Mouse (Mus musculus) heart, postnatal 0 days (tissue): ENCODE data around the gene Fgf3. TPM values are rescaled to one million over a fixed set of nuclear protein-coding genes. Genes with fewer than 3 reads are reported as not detected.

Experiments
- ATAC-seq: fragments of 200-750 bp; cut with Nextera tagmentation; 2 replicates; pipeline ENCODE4 v1.8.0; 2017; ENCODE audit warnings: low read depth, moderate number of reproducible peaks, moderate library complexity; ENCODE audit not compliant: insufficient read depth
- DNase-seq: peaks from one replicate; pipeline ENCODE4 v3.0.0-alpha.2; 2016; ENCODE audit warnings: low spot score
- H3K27ac ChIP-seq: fragments of 300-500 bp; sonication (generic); 2 replicates; pipeline ENCODE4 v1.5.1; 2014; ENCODE audit warnings: low read depth, mild to moderate bottlenecking
- H3K27me3 ChIP-seq: fragments of 300-500 bp; sonication (generic); 2 replicates; pipeline ENCODE4 v1.6.1; 2014; ENCODE audit warnings: low read length, mixed read lengths; ENCODE audit not compliant: control insufficient read depth, insufficient read depth
- H3K36me3 ChIP-seq: fragments of 300-500 bp; sonication (generic); replicated peaks from 2 replicates; pipeline ENCODE4 v1.6.1; 2014; ENCODE audit warnings: low read length, mixed read lengths; ENCODE audit not compliant: control insufficient read depth, insufficient read depth
- H3K4me1 ChIP-seq: fragments of 300-500 bp; sonication (generic); 2 replicates; pipeline ENCODE4 v1.6.1; 2014; ENCODE audit warnings: antibody characterized with exemption; ENCODE audit not compliant: control insufficient read depth, insufficient read depth
- H3K4me2 ChIP-seq: fragments of 300-500 bp; sonication (generic); 2 replicates; pipeline ENCODE4 v1.6.1; 2014; ENCODE audit warnings: low read depth, mild to moderate bottlenecking, low read length, moderate library complexity
- H3K4me3 ChIP-seq: fragments of 300-500 bp; sonication (generic); 2 replicates; pipeline ENCODE4 v1.5.1; 2014; ENCODE audit warnings: low read depth, low read length
- H3K9ac ChIP-seq: fragments of 300-500 bp; sonication (generic); replicated peaks from 2 replicates; pipeline ENCODE4 v1.6.1; 2014; ENCODE audit warnings: low read depth, low read length, mixed read lengths
- H3K9me3 ChIP-seq: fragments of 300-500 bp; sonication (generic); replicated peaks from 2 replicates; pipeline ENCODE4 v1.6.1; 2016; ENCODE audit warnings: low read length; ENCODE audit not compliant: control insufficient read depth
- CTCF ChIP-seq: IDR thresholded peaks from 2 replicates; pipeline ENCODE4 v1.5.1; 2016; ENCODE audit warnings: antibody characterized with exemption, control low read depth, low read depth
- EP300 ChIP-seq: IDR thresholded peaks from 2 replicates; pipeline ENCODE4 v1.6.1; 2016; ENCODE audit warnings: antibody characterized with exemption, low read depth
- WGBS: fragments of 180-500 bp; shearing (Covaris S2); extraction: QIAGEN DNeasy Blood & Tissue Kit; methylation state at CpG from one replicate; pipeline ENCODE4 v1.1.7; 2014; 5-methylcytosine and 5-hydroxymethylcytosine counted together
- polyA plus RNA-seq: library from polyadenylated mRNA; unstranded; fragments of >200 nt; fragmentation: Nextera tagmentation; extraction: Ambion mirVana; gene quantifications from 2 replicates; pipeline ENCODE4 v1.2.1, GENCODE M21; 2015
- total RNA-seq: library from RNA; depleted of rRNA; stranded (reverse); fragments of >200 nt; gene quantifications from 2 replicates; pipeline ENCODE4 v1.2.3, GENCODE M21; 2014; ENCODE audit warnings: low replicate concordance

The Fgf3 gene
- total and polyA plus RNA-seq, 2 experiments from 2014 or later: not detected

DNA sequence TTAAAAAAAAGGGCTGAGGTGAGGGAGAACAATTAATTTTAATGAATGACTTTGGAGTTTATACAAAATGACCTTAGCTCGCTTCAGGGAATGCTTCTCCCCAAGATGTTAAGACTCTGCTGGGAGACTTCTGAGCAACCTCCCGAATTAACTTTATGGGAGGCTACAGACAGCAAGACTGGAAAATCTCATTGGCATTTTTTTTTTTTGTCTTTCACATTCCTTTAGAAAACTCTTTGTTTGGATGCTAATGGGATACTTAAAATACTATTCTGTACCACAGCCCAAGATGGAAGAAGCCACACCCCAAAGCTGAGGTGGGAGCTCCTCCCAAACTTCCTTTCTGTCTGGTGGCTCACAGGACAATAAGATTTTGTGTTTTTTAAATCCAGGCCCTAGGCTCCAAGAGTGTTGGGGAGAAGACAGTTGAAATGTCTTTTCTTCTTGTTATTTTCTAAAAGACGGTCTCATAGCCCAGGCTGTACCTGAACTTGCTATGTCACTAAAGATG lies 26.3 kb downstream of the Fgf3 start:
- DNase-seq: no peak
- no peak for ATAC-seq
- Histone ChIP-seq H3K27me3 (peaks cover 79% of the 10 kb centered on the region), H3K4me3 (no peak overlapping the region), H3K9ac (no peak overlapping the region), H3K4me2 (no peak overlapping the region), H3K9me3 (no peaks in the 10 kb centered on the region), H3K27ac (no peak overlapping the region), H3K36me3 (no peaks in the 10 kb centered on the region), H3K4me1 (no peaks in the 10 kb centered on the region)
- TF ChIP-seq EP300: no peak
- no peak for TF ChIP-seq CTCF
- 63% methylated on average over 3 of the region's 3 CpGs for WGBS

DNA sequence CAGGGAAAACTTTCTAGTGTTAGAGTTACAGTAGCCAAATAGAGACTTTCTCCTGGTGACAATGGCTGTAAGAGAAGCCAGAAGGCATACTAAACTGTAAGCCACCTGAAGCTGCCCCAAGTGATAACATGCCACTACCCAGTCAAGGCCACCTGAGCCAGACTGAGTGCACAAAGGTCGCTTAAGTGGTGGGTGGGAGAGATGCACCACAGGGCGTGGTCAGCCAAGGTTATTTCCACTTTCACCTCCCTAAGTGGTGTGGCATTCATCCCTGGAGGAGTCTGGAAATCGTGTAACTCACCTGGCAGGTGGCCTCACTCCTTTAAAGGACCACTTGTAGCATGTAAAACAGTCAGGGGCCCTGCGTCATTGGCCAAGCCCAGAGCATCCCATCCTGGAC lies 29.3 kb downstream of the Fgf3 start:
- WGBS: 50% methylated on average over 4 of the region's 4 CpGs
- Histone ChIP-seq H3K27me3 (peaks cover 50% of the 10 kb centered on the region), H3K4me3 (no peak overlapping the region), H3K4me1 (no peaks in the 10 kb centered on the region), H3K9ac (no peak overlapping the region), H3K36me3 (no peaks in the 10 kb centered on the region), H3K9me3 (no peaks in the 10 kb centered on the region), H3K4me2 (no peak overlapping the region), H3K27ac (no peak overlapping the region)
- no peak for DNase-seq
- TF ChIP-seq CTCF: no peak
- TF ChIP-seq EP300: no peak
- no peak for ATAC-seq

DNA sequence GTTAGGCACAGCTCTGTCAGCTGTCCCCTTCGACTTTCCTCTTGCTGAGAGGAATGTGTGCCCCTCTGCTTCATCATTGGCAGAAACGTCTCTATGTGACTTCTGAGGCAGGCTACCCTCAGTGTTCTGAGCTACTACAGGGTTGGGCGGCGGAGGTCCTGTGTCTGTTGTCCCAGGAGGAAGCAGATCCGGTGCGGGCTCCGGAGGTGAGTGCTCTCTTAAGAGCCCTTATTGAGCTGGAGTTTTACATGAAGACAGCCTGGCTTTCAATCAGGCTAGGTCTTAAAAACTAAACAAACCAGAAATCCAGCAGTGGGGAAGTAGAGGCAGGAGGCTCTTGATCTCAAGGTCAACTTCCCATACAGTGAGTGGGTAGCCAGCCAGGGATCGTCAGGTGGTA lies 29.7 kb downstream of the Fgf3 start:
- peaks cover under 1% of the 10 kb centered on the region; the same call in 1 of the 2 replicates for H3K4me1 ChIP-seq
- WGBS: 68% methylated on average over 8 of the region's 8 CpGs
- no peak overlapping the region for H3K27ac ChIP-seq
- no peaks in the 10 kb centered on the region for H3K9me3 ChIP-seq
- TF ChIP-seq CTCF (no peak), EP300 (no peak)
- ATAC-seq (no peak), DNase-seq (no peak)
- H3K4me2 ChIP-seq: no peak overlapping the region
- no peaks in the 10 kb centered on the region for H3K36me3 ChIP-seq
- H3K9ac ChIP-seq: no peak overlapping the region
- H3K4me3 ChIP-seq: no peak overlapping the region
- H3K27me3 ChIP-seq: peaks cover 47% of the 10 kb centered on the region

DNA sequence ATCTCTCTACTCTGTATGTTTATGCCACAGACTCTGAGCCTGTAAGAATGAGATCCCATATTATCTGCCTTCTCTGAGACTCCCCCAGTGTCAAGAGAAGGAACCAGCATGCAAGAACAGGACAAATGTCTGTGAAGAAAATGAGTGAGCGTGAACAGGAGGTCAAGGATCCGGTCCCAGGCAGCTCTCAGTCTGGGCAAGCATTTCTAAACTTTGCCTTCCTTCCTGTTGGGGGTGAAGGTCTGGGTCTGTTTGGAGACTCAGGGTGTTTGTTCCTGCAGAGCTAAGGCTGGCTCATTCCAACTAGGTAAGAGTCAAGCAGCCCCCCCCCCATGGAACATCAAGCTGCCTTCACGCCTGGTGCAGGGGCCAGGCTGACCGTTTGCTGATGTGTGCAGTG lies 34.5 kb downstream of the Fgf3 start:
- TF ChIP-seq EP300 (no peak), CTCF (no peak)
- 64% methylated on average over 4 of the region's 4 CpGs for WGBS
- ATAC-seq: no peak

DNA sequence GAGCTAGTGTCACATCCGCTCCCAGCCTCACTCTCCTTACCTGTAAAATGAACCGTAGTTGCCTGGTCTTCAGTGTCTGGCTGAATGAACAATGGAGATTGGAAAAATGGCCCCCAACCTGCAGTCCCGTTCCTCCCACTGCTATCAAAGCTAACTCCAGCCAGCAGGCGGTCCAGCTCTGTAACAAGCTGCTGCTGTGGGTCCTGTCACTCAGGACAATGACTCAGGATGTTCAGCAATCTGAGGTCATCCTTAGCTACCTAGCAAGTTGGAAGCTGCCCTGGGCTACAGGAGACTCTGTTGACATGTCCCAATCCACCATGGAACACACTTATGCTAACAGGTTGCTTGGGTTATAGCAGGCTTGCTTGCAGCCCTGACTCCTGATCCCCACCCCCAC lies 35.3 kb downstream of the Fgf3 start:
- H3K36me3 ChIP-seq: no peaks in the 10 kb centered on the region
- ATAC-seq: no peak
- no peak overlapping the region for H3K4me3 ChIP-seq
- peaks cover 9% of the 10 kb centered on the region; the same call in 1 of the 2 replicates for H3K4me1 ChIP-seq
- no peaks in the 10 kb centered on the region for H3K9me3 ChIP-seq
- H3K9ac ChIP-seq: no peak overlapping the region
- TF ChIP-seq EP300: no peak
- no peak for TF ChIP-seq CTCF
- no peak for DNase-seq
- 76% methylated on average over 4 of the region's 4 CpGs for WGBS
- H3K27ac ChIP-seq: no peak overlapping the region
- 0 out of 2 replicates have a peak, but pooled peaks cover 4% of the 10 kb centered on the region for H3K27me3 ChIP-seq
- no peak overlapping the region for H3K4me2 ChIP-seq

More for the DNA sequence above, 34.5 kb downstream of the Fgf3 start:
- H3K27ac ChIP-seq: no peak overlapping the region
- H3K9ac ChIP-seq: no peak overlapping the region
- H3K4me2 ChIP-seq: no peak overlapping the region
- no peak overlapping the region for H3K4me3 ChIP-seq
- peaks cover 9% of the 10 kb centered on the region; the same call in 1 of the 2 replicates for H3K4me1 ChIP-seq
- H3K36me3 ChIP-seq: no peaks in the 10 kb centered on the region
- no peaks in the 10 kb centered on the region for H3K9me3 ChIP-seq
- 0 out of 2 replicates have a peak, but pooled peaks cover 6% of the 10 kb centered on the region for H3K27me3 ChIP-seq
- DNase-seq: no peak

DNA sequence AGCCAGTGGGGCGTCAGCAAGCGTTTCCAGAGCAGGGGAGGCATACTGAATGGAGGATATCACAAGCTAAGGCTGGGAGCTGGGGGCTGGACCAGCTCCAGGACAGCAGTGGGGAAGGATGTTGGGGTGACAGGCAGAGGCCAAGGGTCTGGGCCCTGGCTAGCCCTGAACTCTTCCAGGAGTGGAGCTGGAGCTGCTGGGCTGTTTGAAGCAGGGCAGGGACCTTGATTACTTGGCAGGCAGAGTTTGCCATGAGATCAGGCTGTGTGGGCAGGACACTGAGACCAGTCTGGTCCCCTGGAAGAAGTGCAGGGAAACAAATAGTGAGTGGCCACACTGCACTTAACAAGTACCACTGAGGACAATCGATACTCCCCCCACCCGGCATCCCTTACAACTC lies 36.3 kb downstream of the Fgf3 start:
- ATAC-seq (no peak), DNase-seq (no peak)
- TF ChIP-seq EP300: no peak
- no peak for TF ChIP-seq CTCF
- Histone ChIP-seq H3K9me3 (no peaks in the 10 kb centered on the region), H3K9ac (no peak overlapping the region), H3K4me3 (no peak overlapping the region), H3K27ac (no peak overlapping the region), H3K4me2 (no peak overlapping the region), H3K4me1 (peaks cover 9% of the 10 kb centered on the region; the same call in 1 of the 2 replicates), H3K36me3 (no peaks in the 10 kb centered on the region), H3K27me3 (0 out of 2 replicates have a peak, but pooled peaks cover 4% of the 10 kb centered on the region)
- 57% methylated on average over 4 of the region's 4 CpGs for WGBS
